Mouse (Mus musculus) CD4-positive, CD25-positive, alpha-beta regulatory T cell, adult 4 months (primary cell): ENCODE measurements around the gene 2310039H08Rik. TPM values are rescaled to one million over a fixed set of nuclear protein-coding genes. Genes with fewer than 3 reads are reported as not detected.
"Not testable (repeated sequence)": the region's sequence is repeated elsewhere in the genome, so short reads cannot be mapped to it uniquely, and the experiment has no call there.

Experiments used
- ATAC-seq: one replicate; pipeline ENCODE4 v1.8.0; 2017
- polyA plus RNA-seq, 2 experiments: library from polyadenylated mRNA; unstranded; fragments of 100-300 nt; shearing (Covaris generic); gene quantifications; one replicate each; pipeline ENCODE4 v1.2.1; 2017

Gene 2310039H08Rik
- polyA plus RNA-seq, 2 experiments from 2014 or later, result 16.1 to 18.9 TPM

GRCm38 (mm10) chr17:46763544-46763943 lies 8.9 kb upstream of the 2310039H08Rik start, which contains the start of gene Ptcra:
Ptcra (minus strand) TSS chr17:46763712.
- ATAC-seq, result no peak

GRCm38 (mm10) chr17:46764916-46765315 lies 7.5 kb upstream of the 2310039H08Rik start:
- ATAC-seq, result not testable (repeated sequence)

- ATAC-seq, result no peak
Observed at GRCm38 (mm10) chr17:46767868-46768267, 4.6 kb upstream of the 2310039H08Rik start.

GRCm38 (mm10) chr17:46770546-46770945 lies 1.9 kb upstream of the 2310039H08Rik start:
- no peak for ATAC-seq

- no peak for ATAC-seq
Observed at GRCm38 (mm10) chr17:46771025-46771424, 1.4 kb upstream of the 2310039H08Rik start.

GRCm38 (mm10) chr17:46771616-46772015 lies 819 bp upstream of the 2310039H08Rik start:
- ATAC-seq, result no peak

GRCm38 (mm10) chr17:46772038-46772403 lies 414 bp upstream of the 2310039H08Rik start:
- ATAC-seq, result peak; percentile 16

- no peak for ATAC-seq
Observed at GRCm38 (mm10) chr17:46773278-46774130, 1.1 kb downstream of the 2310039H08Rik start.

- no peak for ATAC-seq
Observed at GRCm38 (mm10) chr17:46774131-46774472, 1.7 kb downstream of the 2310039H08Rik start.

GRCm38 (mm10) chr17:46775070-46775469 lies 2.6 kb downstream of the 2310039H08Rik start:
- ATAC-seq, result no peak

- no peak for ATAC-seq
Observed at GRCm38 (mm10) chr17:46776087-46776486, 3.7 kb downstream of the 2310039H08Rik start.

- ATAC-seq, result no peak
Observed at GRCm38 (mm10) chr17:46781876-46782275, 9.4 kb downstream of the 2310039H08Rik start.

GRCm38 (mm10) chr17:46782341-46783221 lies 10.1 kb downstream of the 2310039H08Rik start, which contains the start of gene Rpl7l1:
Rpl7l1 (minus strand) TSS chr17:46782672.
- ATAC-seq, result peak; percentile 94

GRCm38 (mm10) chr17:46783222-46783565 lies 10.8 kb downstream of the 2310039H08Rik start:
- ATAC-seq, result no peak

- no peak for ATAC-seq
Observed at GRCm38 (mm10) chr17:46786952-46787351, 14.5 kb downstream of the 2310039H08Rik start.

GRCm38 (mm10) chr17:46787974-46788373 lies 15.5 kb downstream of the 2310039H08Rik start:
- ATAC-seq, result not testable (repeated sequence)

GRCm38 (mm10) chr17:46792963-46793362 lies 20.5 kb downstream of the 2310039H08Rik start:
- no peak for ATAC-seq

- no peak for ATAC-seq
Observed at GRCm38 (mm10) chr17:46796743-46797142, 24.3 kb downstream of the 2310039H08Rik start.

GRCm38 (mm10) chr17:46797386-46797785 lies 25.0 kb downstream of the 2310039H08Rik start:
- ATAC-seq, result no peak

GRCm38 (mm10) chr17:46799680-46800079 lies 27.2 kb downstream of the 2310039H08Rik start:
- ATAC-seq, result no peak

- no peak for ATAC-seq
Observed at GRCm38 (mm10) chr17:46801761-46802160, 29.3 kb downstream of the 2310039H08Rik start.

- no peak for ATAC-seq
Observed at GRCm38 (mm10) chr17:46808376-46808775, 35.9 kb downstream of the 2310039H08Rik start.

GRCm38 (mm10) chr17:46809131-46809830 lies 36.8 kb downstream of the 2310039H08Rik start:
- ATAC-seq, result no peak
